Mouse (Mus musculus): ENCODE results near the gene Slc25a34. TPM values are rescaled to one million over a fixed set of nuclear protein-coding genes. Genes with fewer than 3 reads are reported as not detected.
A peak's percentile ranks its signal among the peaks of the same experiment; 100 is the strongest.

Gene Slc25a34
- total and polyA plus RNA-seq, 2 experiments from 2014 or later: 2.1 to 10.6 TPM

DNA sequence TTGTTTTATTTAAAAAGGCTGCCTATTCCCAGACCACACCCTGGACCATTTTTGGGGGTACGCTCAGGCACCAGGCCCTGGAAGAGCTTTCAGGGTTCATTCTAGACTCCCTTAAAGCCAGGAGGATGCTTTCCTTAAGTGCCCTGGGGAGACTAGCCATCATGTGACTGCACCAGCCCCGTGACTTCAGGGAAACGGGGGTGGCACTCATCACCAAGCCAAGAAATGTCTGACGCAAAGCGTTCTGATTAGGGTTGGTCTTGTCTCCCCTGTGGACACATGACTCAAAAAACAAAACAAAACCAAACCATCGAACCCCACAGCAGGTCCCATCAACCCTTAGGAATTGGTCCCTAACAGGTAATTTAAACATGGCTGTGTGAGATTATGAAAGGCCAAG is 27.7 kb upstream of the Slc25a34 start:
- DNase-seq (ENCODE audit: low spot score) (no peak), ATAC-seq (ENCODE audit: low FRiP score) (no peak)
- WGBS: 83% methylated on average over 6 of the region's 6 CpGs
- H3K9ac ChIP-seq (replicated peaks; ENCODE audit: low read length, poor library complexity, severe bottlenecking): no peak overlapping the region
- peaks cover 8% of the 10 kb centered on the region for H3K36me3 ChIP-seq (ENCODE audit: insufficient read depth, low read length)
- no peaks in the 10 kb centered on the region for H3K9me3 ChIP-seq (ENCODE audit: low read length)
- 0 out of 2 replicates have a peak overlapping the region, but pooled peaks have one; percentile 6 for H3K27ac ChIP-seq (ENCODE audit: low read depth, low read length)
- no peak overlapping the region for H3K4me3 ChIP-seq (ENCODE audit: low read depth, low read length)
- H3K27me3 ChIP-seq (ENCODE audit: insufficient read depth, low read length): no peaks in the 10 kb centered on the region
- no peak overlapping the region for H3K4me2 ChIP-seq (ENCODE audit: low read depth, low read length, poor library complexity, severe bottlenecking)
- H3K4me1 ChIP-seq (ENCODE audit: insufficient read depth, low read length): no peaks in the 10 kb centered on the region
- TF ChIP-seq CTCF (IDR thresholded peaks at IDR 0.05): no peak

DNA sequence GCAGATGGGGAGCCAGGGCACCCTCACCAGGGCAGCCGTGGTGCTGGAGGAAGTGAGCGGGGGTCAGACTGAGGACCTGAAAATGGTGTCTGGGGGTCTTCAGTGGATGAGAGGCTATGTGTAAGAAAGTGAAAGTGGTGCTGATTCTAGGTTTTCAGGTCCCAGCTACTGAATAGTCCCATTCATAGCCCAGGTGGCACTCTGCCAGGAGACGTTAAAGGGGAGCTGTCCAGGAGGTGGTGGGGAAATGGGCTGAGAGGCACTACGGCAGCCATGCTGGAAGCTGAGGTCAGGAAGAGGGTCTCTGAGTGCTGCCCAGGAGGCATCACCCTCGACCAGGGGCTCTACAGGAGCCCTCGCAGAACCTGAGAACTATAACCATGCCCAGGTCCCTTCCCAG is 25.6 kb upstream of the Slc25a34 start:
- H3K4me1 ChIP-seq (ENCODE audit: insufficient read depth, low read length): no peaks in the 10 kb centered on the region
- no peak overlapping the region for H3K4me3 ChIP-seq (ENCODE audit: low read depth, low read length)
- H3K27ac ChIP-seq (ENCODE audit: low read depth, low read length): peak overlapping the region; percentile 43; the same call in 1 of the 2 replicates
- H3K36me3 ChIP-seq (ENCODE audit: insufficient read depth, low read length): peaks cover 8% of the 10 kb centered on the region
- H3K9me3 ChIP-seq (ENCODE audit: low read length): no peaks in the 10 kb centered on the region
- TF ChIP-seq CTCF (IDR thresholded peaks at IDR 0.05): no peak
- WGBS: 61% methylated on average over 6 of the region's 6 CpGs
- no peak for ATAC-seq (ENCODE audit: low FRiP score)
- no peak overlapping the region; the same call in 1 of the 2 replicates for H3K4me2 ChIP-seq (ENCODE audit: low read depth, low read length, poor library complexity, severe bottlenecking)
- H3K9ac ChIP-seq (replicated peaks; ENCODE audit: low read length, poor library complexity, severe bottlenecking): no peak overlapping the region
- no peaks in the 10 kb centered on the region for H3K27me3 ChIP-seq (ENCODE audit: insufficient read depth, low read length)
- DNase-seq (ENCODE audit: low spot score): peak; percentile 64

GRCm38 (mm10) chr4:141648262-141648661 is 24.6 kb upstream of the Slc25a34 start:
- DNase-seq (ENCODE audit: low spot score) (no peak), ATAC-seq (ENCODE audit: low FRiP score) (no peak)
- TF ChIP-seq CTCF (IDR thresholded peaks at IDR 0.05): no peak
- Histone ChIP-seq H3K27me3 (ENCODE audit: insufficient read depth, low read length) (no peaks in the 10 kb centered on the region), H3K4me2 (ENCODE audit: low read depth, low read length, poor library complexity, severe bottlenecking) (no peak overlapping the region), H3K36me3 (ENCODE audit: insufficient read depth, low read length) (peaks cover 8% of the 10 kb centered on the region), H3K9ac (replicated peaks; ENCODE audit: low read length, poor library complexity, severe bottlenecking) (no peak overlapping the region), H3K4me1 (ENCODE audit: insufficient read depth, low read length) (no peaks in the 10 kb centered on the region), H3K27ac (ENCODE audit: low read depth, low read length) (no peak overlapping the region), H3K9me3 (ENCODE audit: low read length) (no peaks in the 10 kb centered on the region), H3K4me3 (ENCODE audit: low read depth, low read length) (no peak overlapping the region)
- WGBS: 79% methylated on average over 5 of the region's 5 CpGs

GRCm38 (mm10) chr4:141647187-141647586 is 23.6 kb upstream of the Slc25a34 start:
- Histone ChIP-seq H3K27ac (ENCODE audit: low read depth, low read length) (no peak overlapping the region), H3K9ac (replicated peaks; ENCODE audit: low read length, poor library complexity, severe bottlenecking) (no peak overlapping the region)
- WGBS: 93% methylated on average over 3 of the region's 3 CpGs

DNA sequence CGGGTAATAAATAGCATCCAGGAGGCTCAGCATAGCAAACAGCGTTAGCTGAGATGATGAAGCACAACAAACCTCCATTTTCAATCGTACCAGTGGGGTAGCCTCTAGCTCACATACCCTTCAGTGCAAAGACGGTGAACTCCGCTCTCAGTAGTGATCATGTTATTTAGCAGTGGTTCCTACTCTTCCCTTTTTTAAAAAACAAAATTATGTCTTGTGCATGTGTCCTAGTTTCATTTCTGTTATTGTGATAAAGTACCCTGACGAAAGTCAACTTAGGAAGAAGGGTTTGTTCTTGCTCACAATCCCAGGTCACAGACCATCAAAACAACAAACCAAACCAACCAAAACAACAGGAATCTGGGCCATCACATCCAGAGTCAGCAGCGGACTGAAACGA is 22.4 kb upstream of the Slc25a34 start:
- Histone ChIP-seq H3K27ac (ENCODE audit: low read depth, low read length) (no peak overlapping the region), H3K4me1 (ENCODE audit: insufficient read depth, low read length) (no peaks in the 10 kb centered on the region), H3K36me3 (ENCODE audit: insufficient read depth, low read length) (peaks cover 15% of the 10 kb centered on the region), H3K4me2 (ENCODE audit: low read depth, low read length, poor library complexity, severe bottlenecking) (no peak overlapping the region), H3K4me3 (ENCODE audit: low read depth, low read length) (no peak overlapping the region), H3K9ac (replicated peaks; ENCODE audit: low read length, poor library complexity, severe bottlenecking) (no peak overlapping the region), H3K9me3 (ENCODE audit: low read length) (no peaks in the 10 kb centered on the region), H3K27me3 (ENCODE audit: insufficient read depth, low read length) (no peaks in the 10 kb centered on the region)
- no peak for TF ChIP-seq CTCF (IDR thresholded peaks at IDR 0.05)
- WGBS: 95% methylated on average over 8 of the region's 8 CpGs
- DNase-seq (ENCODE audit: low spot score) (no peak), ATAC-seq (ENCODE audit: low FRiP score) (no peak)

More at GRCm38 (mm10) chr4:141647187-141647586, 23.6 kb upstream of the Slc25a34 start:
- ATAC-seq (ENCODE audit: low FRiP score): no peak
- H3K9me3 ChIP-seq (ENCODE audit: low read length): no peaks in the 10 kb centered on the region
- no peak for TF ChIP-seq CTCF (IDR thresholded peaks at IDR 0.05)
- H3K36me3 ChIP-seq (ENCODE audit: insufficient read depth, low read length): peaks cover 8% of the 10 kb centered on the region
- no peak overlapping the region for H3K4me3 ChIP-seq (ENCODE audit: low read depth, low read length)
- no peaks in the 10 kb centered on the region for H3K4me1 ChIP-seq (ENCODE audit: insufficient read depth, low read length)
- no peak for DNase-seq (ENCODE audit: low spot score)
- H3K4me2 ChIP-seq (ENCODE audit: low read depth, low read length, poor library complexity, severe bottlenecking): no peak overlapping the region
- no peaks in the 10 kb centered on the region for H3K27me3 ChIP-seq (ENCODE audit: insufficient read depth, low read length)

DNA sequence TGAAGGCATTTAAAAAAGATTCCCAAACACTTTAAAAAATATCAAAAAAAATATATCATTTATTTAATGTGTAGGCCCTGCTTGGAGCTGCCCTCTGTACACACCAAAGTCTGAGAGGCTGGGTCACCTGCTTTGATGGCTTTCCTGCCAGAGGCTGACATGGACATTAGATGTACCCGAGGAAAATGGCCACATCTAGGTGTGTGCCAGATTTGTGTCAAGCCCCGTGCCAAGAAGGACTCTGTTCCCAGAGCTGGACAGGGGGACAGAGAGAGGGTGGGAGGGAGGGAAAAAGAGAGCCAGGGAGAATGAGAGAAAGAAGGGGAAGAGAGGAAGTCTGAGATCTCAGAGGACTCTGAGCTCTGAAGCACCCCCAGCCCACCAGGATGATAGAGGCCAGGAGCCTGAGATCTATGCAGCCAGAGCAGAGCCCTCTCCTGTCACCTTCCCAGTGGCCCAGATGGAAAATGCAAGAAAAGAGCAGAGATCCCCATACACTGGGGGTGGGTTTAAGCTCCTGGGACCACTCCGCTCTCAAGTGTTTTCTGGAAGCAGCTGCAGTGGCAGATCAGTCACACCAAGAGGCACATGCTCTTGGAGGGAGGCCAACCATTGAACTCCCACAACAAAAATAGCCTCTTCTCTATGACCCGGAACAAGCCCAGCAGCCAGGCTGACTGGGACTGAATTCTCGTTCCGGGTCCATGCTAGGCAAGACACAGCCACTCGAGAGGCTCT is 19.7 kb upstream of the Slc25a34 start:
- Histone ChIP-seq H3K36me3 (ENCODE audit: insufficient read depth, low read length) (peaks cover 31% of the 10 kb centered on the region), H3K27ac (ENCODE audit: low read depth, low read length) (peak overlapping the region; percentile 62), H3K4me1 (ENCODE audit: insufficient read depth, low read length) (no peaks in the 10 kb centered on the region), H3K9ac (replicated peaks; ENCODE audit: low read length, poor library complexity, severe bottlenecking) (no peak overlapping the region), H3K27me3 (ENCODE audit: insufficient read depth, low read length) (no peaks in the 10 kb centered on the region), H3K4me3 (ENCODE audit: low read depth, low read length) (no peak overlapping the region), H3K4me2 (ENCODE audit: low read depth, low read length, poor library complexity, severe bottlenecking) (no peak overlapping the region), H3K9me3 (ENCODE audit: low read length) (no peaks in the 10 kb centered on the region)
- 35% methylated on average over 7 of the region's 7 CpGs for WGBS
- DNase-seq (ENCODE audit: low spot score): peak; percentile 93
- ATAC-seq (ENCODE audit: low FRiP score): peak; percentile 77
- no peak for TF ChIP-seq CTCF (IDR thresholded peaks at IDR 0.05)
